Mouse (Mus musculus): ENCODE data around the gene Rnf214. TPM values are rescaled to one million over a fixed set of nuclear protein-coding genes. Genes with fewer than 3 reads are reported as not detected.

The Rnf214 gene
- polyA plus RNA-seq (2012; rRNA removed), result 15.1 and 17.7 TPM in 2 replicates

DNA sequence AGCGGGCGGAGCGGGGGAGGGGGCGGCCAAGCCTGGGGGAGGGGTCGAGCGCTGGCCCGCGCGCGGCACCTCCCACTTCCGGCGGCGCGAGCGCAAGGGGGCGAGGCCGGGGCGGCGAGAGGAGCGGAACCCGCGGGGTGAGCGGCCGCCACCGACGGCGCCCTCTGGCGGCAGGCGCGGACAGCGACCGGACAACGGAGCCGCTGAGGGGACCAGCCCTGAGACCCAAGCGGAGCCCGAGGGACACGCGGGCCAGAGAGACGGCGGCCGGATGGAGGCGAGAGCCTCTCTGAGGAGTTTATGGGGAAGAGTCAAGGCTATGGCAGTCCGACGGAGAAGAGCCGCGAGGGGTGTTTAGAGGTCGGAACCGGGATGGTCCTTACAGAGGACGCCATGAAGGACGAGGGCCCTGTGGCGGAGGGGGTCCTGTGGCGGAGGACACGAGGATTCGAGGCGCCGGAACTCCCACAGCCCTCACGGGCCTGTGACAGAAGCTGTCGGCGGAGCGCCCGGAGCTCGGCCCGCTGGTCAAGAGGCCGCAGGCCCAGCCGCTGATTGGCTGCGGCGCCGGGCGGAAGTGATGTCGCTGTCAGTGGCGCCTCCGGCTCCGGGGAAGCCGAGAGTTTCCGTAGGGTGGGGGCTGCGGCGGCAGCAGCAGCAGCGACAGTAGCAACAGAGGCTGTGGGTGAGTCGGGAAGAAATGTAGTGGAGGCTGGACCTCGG, at the start of gene Rnf214, which contains the start of gene Pcsk7:
Rnf214 (minus strand) TSS at position 557 of the 723 bp plus-strand sequence.
Pcsk7 (plus strand) TSS at position 143 of the 723 bp plus-strand sequence.
- DNase-seq (ENCODE audit: low read depth), result no peak

DNA sequence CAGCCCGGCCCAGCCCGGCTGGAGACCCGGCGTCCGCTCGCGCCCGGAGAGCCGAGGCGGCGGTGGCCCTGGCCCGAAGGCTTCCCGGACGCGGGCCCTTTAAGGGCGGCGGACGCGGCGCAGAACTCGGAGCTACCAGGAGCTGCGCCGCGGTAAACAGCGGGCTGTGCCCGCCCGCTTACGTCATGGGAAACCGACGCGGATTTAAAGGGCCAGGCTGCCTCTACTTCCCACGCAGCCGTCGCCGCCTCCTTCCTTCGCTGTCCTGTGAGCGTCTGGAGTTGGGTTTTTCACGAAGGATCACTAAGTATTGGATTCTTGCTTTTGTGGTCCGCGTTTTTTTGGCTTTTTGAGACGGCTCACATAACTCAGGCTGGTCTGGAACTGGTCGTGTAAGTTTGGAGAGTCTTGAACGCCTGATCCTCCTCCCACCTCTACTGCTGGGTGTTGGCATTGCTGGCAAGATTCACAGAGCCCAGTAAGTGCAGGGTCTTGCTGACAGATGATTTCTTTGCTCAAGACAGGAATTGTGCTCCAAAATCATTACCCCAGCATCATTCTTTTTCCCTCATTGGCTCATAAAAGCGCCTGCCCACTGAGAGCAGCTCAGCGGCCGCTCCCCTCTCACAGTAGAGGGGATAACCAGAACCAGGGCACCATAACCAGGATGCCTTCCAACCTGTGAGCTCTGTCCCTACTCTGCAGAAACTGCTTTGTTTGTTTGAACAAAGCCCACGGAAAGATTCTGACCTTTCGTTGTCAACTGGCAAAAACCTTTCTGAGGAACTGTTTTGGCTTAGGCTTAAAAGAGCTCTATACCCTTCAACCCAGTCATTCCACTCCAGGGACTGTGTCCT, 48.6 kb upstream of the Rnf214 start, which contains the start of gene Sidt2:
Sidt2 (minus strand) TSS at position 152 of the 857 bp plus-strand sequence.
- DNase-seq (ENCODE audit: low read depth), result peak; percentile 40

DNA sequence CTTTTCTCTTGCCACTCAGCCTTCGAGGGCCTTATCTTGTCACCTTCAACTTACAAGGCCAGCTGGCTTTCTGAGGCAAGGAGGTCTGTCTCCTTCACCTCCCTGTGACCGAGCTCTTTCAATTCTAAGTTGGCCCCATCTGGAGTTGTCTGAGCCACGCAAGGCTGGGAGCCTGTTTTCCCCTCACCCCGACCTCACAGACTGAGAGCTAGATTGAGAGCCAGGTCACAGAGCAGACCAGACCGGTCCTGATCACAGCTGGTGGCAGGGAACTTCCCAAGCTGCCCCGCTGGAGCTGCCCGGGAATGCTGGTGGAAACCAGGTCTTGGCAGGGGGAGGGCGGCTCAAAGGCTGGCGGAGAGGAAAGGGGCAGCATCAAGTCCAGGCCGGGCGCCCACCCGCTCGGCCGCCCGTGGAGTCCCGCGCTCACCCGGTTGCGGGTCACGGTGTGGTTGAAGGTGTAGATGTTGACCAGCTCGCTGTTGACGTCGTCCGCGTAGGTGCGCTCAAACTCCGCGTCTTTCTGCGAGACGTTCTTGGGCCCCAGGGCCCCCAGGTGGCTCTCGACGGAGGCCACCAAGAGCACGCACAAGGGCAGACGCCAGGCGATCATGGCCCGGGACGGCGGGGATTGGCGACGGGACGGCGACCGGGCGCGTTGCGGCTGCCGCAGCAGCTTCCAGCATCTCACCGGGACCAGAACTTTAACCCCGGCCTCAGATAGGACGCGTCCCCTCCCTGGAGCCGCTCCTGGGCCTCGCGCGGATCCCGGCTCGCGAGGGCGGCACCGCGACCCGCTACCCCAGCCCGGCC, 47.8 kb upstream of the Rnf214 start:
- no peak for DNase-seq (ENCODE audit: low read depth)

DNA sequence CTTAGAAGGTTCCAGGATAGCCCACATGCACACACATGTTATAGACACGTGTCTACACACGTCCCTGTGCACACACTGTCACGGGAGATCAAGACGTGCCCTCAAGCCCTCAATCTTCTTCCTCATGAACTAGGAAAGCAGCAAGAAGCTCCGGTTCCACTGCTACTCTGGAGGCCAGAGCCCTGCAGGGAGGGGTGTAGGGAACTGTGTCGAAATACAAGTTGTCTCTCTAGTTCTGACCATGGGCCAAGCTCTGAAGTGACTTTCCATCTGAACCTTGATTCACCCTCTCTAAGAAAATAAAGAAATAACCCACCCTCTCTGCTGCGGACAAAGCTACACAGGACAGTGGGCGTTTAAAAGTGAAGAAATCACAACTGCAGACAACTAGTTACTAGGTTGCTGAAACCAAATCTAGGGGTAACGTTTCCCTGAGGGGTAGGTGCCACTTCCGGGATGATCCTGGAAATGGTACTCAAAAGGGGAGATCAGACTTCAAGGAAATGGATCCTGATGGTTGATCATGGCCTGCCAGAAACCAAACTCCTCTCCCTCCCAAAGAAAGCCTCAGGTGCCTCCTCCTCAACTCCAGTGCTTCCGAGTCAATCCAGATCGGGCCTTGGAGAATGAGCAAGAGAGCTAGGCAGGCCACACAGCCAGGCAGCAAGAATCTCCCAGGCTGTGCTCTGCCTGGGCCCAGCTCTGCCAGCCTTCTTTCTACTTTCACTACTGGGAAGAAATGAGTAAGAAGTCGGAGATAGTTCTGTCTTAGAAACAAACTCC, 47.0 kb upstream of the Rnf214 start:
- peak; percentile 79 for DNase-seq (ENCODE audit: low read depth)

DNA sequence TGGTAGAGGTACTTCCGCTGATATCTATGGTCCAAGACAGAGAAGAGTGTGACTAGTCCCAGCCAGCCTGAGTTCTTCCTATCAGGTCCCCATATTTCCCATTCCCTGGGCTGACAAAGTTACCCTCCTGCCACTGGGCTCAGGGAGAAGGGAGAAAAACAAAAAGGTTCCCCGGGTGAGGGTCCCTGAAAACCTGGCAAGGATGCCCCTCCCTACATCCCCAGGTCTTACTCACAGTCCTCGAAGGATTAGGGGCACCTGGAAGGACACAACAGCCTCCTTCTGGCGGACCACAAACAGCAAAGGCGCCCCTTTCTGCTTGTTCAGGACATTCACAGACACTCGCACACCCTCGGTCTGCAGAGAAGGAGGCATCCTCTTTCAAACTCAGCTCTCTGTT, 46.2 kb upstream of the Rnf214 start:
- no peak for DNase-seq (ENCODE audit: low read depth)

DNA sequence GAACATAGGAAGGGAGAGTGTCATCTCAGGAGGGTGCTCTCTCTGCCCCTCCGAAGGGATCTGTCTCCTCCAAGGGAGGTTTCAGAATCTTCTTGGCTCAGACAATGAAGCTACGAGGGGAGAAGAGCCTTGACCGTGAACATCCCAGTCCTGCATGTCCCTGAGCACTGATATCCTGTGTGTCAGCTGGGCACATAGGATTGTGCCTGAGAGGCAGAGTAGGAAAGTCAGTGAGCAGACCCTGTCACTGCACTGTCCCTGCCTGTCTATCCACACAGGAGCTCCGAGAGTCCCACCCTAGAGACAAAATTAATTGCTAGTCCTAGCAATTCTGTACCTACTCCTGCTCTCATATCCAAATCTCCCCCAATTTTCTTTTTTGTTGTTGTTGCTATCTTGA, 45.3 kb upstream of the Rnf214 start:
- no peak for DNase-seq (ENCODE audit: low read depth)

DNA sequence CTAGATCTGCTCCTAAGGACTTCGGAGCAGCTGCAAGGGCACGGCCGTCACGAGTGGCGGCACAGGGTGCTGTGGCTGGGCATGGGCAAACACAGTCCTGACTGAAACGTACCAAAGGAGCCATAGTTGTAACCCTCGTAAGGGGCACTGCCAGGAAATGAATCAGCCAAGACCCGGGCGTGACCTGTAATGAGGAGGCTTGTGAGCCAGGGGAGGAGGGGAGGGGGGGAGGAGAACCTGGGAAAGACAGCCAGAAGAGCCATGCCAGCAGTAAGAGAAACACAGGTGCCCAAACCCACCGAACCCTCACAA, 40.1 kb upstream of the Rnf214 start:
- DNase-seq (ENCODE audit: low read depth), result no peak

DNA sequence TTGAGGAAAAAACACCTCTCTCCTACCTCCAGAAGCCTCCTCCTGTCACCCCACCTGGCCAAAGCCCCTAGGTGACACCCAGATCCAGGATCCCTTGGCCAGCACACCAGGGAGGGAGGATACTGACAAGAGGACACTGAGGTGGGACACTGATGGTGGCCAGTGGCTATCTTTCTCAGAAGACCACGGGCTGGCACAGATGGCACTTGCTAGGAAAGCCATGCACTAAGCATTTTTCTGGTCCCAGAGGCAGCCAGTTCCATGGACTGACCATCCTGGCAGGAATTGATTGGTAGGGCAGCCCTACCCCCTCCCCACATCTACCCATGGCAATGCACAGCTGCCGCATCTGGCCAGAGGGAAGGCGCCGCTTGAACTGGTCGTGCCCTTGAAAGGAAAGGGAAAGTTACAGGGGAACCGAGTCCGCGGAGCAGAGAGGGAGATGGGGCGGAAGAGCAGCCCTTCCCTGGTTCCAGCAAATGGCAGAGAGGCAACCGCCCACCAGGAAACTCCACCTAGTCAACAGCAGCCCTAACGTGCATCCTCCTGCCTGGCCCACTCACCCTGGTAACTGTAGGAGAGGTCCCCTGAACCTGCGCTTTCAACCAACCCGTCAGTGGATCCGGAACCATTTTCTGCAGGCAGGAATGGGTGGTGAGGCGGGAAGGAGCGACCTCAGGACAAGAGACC, 39.6 kb upstream of the Rnf214 start:
- no peak for DNase-seq (ENCODE audit: low read depth)

DNA sequence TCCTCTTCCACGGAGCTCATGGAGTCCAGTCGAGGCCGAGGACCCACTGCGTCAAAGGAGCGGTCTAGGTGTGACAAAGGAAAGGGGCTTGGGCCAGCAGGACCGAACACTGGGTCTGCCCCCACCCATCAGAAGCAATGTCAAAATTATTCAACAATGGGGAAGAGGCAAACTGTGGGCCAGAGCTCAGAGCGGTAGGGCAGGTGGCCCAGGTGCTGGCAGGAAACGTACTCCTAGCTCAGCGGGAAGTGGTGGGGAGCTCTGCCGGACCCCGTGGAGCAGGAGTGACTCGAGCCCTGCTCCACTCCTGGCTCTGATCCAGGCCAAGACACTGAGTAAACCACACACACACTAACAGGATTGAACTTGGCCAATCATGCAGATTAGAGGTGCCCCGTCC, 39.0 kb upstream of the Rnf214 start:
- DNase-seq (ENCODE audit: low read depth), result no peak

DNA sequence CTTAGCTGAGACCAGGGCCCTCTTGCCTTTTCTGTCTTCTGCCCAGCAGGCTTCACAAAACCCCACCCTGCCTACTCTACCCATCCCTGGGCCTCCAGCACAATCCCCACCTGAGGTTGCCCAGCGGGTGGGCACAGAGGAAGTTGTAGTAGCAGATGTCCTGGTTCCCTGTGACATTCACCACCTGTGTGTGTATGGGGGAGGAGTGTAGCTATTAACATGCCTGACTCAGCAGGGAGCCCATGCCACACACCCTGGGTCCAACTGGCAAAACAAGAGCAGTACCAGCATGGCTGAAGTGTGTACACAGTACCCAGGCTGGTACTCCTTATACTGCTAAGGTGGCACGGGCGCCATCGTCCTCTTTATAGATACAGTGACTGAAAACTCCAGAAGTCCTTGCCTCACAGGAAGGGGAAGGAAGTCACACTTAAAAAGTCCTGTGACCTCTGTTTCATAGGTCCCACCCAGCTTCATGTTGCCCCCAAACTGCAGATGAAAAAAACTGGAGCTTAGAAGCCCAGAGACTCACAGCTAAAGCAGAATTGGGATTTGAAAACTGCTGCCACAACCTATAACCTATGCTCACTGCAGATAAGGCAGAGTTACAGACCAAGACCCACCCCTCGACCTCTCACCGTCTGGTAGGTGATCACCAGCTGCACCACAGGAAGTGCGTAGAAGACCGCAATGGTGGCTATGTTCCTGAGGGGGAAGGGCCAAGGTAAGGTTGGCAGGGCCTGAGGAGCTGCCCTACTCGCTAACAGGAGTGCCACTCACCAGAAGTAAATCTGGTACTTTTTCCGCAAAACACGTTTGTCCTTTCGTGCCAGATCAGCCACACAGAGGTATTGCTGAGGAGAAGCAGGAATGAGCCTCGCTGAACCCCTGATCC, 38.0 kb upstream of the Rnf214 start:
- DNase-seq (ENCODE audit: low read depth), result no peak

DNA sequence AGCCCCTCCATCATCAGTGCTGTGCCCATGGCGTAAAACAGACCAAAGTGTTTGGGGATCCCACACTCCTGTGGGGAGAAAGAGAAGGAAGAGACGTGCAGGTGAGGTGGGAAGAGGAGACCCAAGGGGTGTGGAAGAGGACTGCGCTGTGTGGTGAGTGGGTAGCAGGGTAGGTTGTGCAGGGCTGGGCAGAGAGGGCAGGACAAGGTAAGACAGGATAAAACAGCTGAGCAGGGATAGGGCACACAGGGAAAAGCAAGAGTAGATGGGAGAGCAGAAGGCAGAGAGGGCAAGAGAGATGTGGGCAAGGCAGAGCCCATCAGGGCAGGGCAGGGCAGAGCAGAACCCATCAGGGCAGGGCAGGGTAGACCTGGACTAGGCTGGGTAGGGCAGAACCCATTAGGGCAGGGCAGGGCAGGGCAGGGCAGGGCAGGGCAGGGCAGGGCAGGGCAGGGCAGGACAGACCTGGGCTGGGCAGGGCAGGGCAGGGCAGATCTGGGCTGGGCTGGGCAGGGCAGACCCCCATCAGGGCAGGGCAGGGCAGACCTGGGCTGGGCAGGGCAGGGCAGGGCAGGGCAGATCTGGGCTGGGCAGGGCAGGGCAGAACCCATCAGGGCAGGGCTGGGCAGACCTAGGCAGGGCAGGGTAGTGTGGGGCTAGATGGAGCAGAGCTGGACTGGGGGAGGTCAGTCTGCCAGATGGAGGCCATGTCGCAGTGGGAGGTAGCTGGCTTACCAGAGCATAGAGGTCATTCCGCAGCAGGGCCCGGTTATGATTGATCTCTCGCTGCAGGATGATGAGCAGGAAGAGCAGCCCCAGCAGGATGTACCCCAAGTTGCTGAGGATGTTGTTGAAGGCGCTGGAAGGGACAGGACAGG, 37.2 kb upstream of the Rnf214 start:
- DNase-seq (ENCODE audit: low read depth), result no peak

DNA sequence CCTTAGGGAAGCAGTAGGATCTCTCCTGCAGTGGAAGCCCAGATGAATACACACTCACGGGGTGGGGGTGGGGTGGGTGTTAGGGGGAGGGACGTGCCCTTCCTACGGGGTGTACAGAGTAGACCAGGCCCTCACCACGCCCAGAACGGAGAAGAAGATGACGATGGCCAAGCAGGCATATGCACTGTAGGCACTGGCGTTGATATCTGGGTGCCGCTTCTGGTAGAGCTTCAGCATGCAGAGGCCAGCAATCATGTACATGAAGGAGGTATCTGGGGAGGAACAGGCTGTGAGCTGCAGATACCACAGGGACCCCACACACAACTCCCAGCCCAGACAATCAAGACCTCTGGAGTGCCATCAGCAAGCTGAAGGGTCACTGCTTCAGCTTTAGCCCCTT, 36.2 kb upstream of the Rnf214 start:
- no peak for DNase-seq (ENCODE audit: low read depth)

DNA sequence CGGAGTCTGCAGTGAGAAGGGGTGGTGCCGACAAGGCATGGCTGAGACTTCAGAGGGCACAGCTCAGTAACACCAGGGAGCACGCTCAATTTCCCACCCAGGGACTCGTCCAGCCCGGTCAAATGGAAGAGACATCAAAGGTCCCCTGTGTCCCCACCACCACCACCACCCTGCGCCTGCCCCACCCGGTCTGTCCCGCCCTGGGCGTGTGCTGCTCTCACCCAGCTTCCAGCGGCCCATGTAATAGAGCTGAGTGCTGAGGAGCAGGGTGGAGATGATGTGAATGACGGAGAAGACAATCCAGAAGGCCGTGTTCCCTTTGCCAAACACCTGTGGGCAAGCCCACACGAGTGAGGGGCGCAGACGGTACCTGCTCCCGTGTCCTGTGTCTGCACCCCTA, 35.8 kb upstream of the Rnf214 start:
- no peak for DNase-seq (ENCODE audit: low read depth)

DNA sequence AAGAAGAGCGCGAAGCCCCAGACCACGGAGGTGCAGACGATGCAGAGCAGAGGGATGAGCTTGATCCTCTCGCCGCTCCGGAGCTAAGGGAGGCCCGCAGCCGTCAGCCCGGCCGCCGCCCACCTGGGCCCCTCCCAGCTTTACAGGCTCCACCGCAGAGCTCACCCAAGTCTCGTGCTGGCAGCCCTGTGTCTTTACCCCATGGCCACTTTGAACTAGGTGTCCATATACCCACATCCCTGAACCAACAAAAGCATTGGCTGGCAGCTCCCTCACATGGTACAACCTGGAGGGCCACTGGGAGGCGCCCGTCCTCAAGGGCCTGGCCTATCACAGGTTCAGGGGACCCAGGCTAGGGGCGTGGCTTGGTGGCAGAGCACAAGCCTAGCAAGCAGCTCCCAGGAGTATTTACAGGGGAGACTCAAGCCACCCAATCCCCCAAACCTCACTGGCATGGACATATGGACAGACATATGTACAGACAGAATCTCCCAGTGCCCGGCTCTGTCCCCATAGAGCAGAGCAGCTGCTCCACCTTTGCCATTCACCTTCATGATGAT, 34.7 kb upstream of the Rnf214 start:
- DNase-seq (ENCODE audit: low read depth), result no peak

DNA sequence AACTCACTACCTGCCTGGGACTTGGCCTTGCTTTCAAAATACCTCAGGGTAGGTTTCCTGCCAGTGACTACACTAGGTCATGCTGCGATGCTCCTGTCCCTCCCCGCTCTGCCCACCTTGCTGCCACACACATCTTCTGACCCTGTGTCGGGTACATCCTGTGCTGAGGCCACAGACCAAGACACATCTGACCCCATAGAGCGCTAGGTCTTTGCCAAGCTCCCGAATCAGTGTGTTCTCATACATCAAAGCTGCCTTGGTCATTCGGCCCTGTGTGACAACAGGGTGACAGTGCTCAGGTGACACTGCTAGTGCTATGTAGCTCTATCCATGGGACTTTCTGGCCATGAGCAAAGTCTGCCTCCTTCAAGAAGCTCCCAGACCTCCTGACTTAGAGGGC, 33.1 kb upstream of the Rnf214 start:
- DNase-seq (ENCODE audit: low read depth), result no peak

DNA sequence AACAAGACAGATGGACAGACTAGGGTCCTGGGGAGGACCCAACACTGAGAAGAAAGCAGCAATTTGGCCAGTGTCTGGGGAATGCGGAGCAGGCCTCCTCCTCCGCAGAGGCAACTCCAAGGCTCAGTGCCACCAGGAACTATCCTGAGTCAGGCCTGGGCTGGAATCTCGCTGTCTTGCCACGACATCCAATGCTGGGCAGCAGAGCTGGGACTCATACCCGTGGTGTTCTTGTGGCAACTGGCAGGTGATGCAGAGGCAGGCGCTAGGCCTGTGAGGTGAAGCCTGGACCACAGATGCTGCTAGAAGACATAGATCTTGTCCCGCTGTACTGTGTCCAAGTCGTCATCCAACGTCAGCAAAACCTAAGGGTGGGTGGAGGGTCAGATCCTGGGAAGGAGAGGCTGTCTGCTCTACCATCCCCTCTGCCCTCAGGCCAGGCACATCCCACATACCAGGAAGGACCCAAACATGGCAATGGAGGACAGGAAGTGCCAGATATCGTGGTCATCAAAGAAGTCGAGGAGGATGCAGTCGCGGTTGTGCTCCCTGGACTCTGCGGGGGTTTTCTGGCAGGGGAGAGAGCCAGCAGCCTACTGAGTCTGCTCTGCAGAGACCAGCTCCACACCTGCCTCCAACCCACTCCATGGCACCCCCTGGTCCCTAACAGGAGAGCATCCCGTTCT, 32.4 kb upstream of the Rnf214 start:
- DNase-seq (ENCODE audit: low read depth), result no peak

DNA sequence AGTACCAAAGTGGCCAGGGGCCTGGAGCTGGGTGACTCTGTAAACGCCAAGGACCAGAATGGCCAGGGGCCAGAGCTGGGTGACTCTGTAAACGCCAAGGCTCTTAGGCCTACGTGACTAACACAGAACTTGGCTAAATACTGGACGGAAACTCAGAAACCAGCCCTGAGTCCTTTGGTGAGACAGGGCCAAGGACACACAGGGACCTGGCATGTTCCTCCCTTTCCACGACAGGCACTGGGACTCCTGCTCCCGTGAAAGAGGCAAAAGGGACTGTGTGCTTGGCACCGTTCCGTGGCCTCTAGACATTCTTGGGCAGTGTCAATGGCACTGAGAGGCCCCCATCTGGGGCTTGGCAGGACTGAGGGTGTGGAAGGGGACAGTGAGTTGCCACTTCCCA, 31.4 kb upstream of the Rnf214 start:
- DNase-seq (ENCODE audit: low read depth), result no peak

DNA sequence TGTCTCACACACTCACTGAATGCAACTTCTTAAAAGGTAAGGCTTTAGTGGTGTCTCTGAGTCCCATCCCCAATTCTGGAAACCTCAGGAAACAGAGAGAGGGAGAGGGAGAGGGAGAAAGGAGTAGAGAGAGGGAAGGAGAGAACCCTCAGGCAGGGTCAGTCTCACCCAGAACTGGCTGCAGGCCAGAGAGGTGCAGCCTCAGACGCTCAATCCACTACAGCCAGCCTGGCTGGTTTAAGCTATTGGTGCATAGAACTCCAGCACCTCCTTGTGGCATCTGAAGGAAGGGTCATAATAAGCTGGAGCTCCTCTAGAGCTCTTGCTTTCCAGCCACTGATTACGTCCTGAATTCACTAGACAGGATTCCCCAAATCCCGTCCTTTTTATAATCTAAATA, 30.2 kb upstream of the Rnf214 start:
- DNase-seq (ENCODE audit: low read depth), result no peak

All from gonadal fat pad, adult 2 months (tissue).